Mouse (Mus musculus): Measurements from ENCODE around the gene 4930564D02Rik. TPM values are rescaled to one million over a fixed set of nuclear protein-coding genes. Genes with fewer than 3 reads are reported as not detected.

The 4930564D02Rik gene
- total and polyA plus RNA-seq, 3 experiments, result not detected

DNA sequence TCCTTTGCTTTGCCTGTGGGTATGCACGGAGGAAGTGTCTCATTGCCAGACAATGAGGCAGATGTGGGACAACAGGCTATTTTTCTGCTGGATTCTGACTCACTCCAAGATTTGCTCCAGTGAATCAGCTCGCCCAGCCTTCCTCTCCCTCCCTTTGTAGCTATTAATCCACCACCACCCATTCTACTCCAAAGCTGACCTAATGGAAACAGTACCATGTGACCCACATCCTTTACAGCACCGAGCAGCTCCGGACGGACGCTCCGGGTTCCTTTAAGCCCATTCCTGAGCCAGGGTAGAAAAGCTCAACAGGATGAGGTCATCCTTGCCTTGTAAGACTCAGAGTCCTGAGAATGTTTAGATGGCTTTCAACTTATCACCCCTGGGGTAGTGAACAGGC lies 11.7 kb upstream of the 4930564D02Rik start:
- 0 out of 2 replicates have a peak, but pooled peaks cover 9% of the 10 kb centered on the region for H3K4me1 ChIP-seq (ENCODE audit: insufficient read depth, low read depth, low read length)
- no peak overlapping the region for H3K4me3 ChIP-seq (ENCODE audit: low read depth, low read length)
- ATAC-seq (ENCODE audit: extremely low read depth, insufficient number of reproducible peaks, low FRiP score, poor library complexity, severe bottlenecking), result no peak
- TF ChIP-seq GATA1 (IDR thresholded peaks at IDR 0.05; ENCODE audit: borderline replicate concordance, low read length), result no peak
- H3K9me3 ChIP-seq (replicated peaks), result no peaks in the 10 kb centered on the region
- peaks cover 9% of the 10 kb centered on the region; the same call in 1 of the 2 replicates for H3K27me3 ChIP-seq (ENCODE audit: insufficient read depth, low read length)
- no peak for DNase-seq (ENCODE audit: low spot score)
- no peaks in the 10 kb centered on the region for H3K36me3 ChIP-seq (replicated peaks)

DNA sequence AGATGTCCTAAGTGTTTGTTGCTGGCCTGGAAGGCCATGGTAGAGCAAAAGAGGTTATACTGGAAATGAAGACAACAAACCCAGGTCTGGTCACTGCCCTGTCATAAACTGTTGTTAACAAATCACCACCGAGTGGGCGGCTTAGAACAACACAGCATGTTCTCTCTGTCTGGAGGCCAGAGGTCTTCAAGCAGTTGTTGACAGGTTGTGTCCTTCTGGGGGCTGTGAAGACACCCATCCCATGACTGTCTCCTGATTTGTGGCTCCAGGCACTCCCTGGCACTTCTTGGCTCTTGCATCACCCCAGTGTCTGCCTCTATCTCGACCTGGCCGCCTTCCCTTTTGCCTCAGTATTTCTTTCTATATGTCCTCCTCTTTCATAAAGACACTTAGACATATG lies 11.0 kb upstream of the 4930564D02Rik start:
- TF ChIP-seq GATA2 (IDR thresholded peaks at IDR 0.05; ENCODE audit: borderline replicate concordance, low read depth, low read length) (no peak), POLR2AphosphoS5 (IDR thresholded peaks at IDR 0.05; ENCODE audit: insufficient replicate concordance, low read depth, low read length) (no peak), CTCF (IDR thresholded peaks at IDR 0.05; ENCODE audit: low read depth, low read length) (no peak), GATA1 (IDR thresholded peaks at IDR 0.05; ENCODE audit: borderline replicate concordance, low read length) (no peak), TAL1 (conservative IDR thresholded peaks at IDR 0.05; ENCODE audit: low read depth, low read length) (no peak)
- peaks cover 9% of the 10 kb centered on the region; the same call in 1 of the 2 replicates for H3K27me3 ChIP-seq (ENCODE audit: insufficient read depth, low read length)
- DNase-seq (ENCODE audit: low spot score) (no peak), ATAC-seq (ENCODE audit: extremely low read depth, insufficient number of reproducible peaks, low FRiP score, poor library complexity, severe bottlenecking) (no peak)
- H3K4me3 ChIP-seq (ENCODE audit: low read depth, low read length), result no peak overlapping the region
- H3K36me3 ChIP-seq (replicated peaks), result no peaks in the 10 kb centered on the region
- H3K9me3 ChIP-seq (replicated peaks), result no peaks in the 10 kb centered on the region
- 0 out of 2 replicates have a peak, but pooled peaks cover 9% of the 10 kb centered on the region for H3K4me1 ChIP-seq (ENCODE audit: insufficient read depth, low read depth, low read length)

DNA sequence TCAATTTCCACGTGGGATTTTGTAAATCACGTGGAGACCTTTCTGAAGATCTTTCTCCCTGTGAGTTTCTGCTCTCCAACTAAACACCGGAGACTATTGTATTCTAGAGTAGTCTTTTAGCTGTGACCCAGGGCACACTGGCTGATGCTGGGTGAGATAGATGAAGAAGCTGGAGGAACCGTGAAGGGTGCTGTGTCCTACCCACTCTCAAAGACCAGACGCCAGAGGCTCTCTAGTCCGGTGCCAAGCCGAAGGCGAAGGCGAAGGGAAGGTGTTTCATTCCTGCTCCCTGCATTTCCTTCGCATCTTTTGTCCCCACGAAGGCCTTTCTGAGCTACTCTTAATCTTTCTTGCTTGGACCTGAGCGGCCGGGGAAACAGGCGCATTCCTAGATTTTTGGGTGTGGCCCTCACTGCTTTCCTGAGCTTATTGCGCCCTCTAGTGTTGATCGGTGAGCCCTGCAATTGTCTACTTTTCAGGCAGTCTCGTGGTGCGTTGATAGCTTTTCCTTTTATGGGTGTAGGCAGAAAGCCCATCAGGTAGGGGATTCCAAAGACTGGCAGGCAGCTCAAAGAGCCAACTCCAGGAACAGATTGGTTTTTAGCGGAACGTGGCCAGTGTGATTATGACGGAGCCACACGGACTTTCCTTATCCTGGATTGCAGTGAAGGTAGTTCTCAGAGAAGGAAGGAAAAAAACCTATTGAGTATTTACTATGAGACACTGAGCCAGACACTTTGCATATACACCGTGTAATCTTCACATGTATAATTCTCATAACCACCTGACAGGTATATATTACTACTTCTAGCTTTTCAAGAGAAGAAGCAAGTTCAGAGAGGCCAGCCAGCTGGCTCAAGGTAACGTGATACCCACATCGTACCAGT lies 7.8 kb upstream of the 4930564D02Rik start:
- no peaks in the 10 kb centered on the region for H3K36me3 ChIP-seq (replicated peaks)
- peaks cover 3% of the 10 kb centered on the region; the same call in 1 of the 2 replicates for H3K27me3 ChIP-seq (ENCODE audit: insufficient read depth, low read length)
- no peaks in the 10 kb centered on the region for H3K9me3 ChIP-seq (replicated peaks)
- TF ChIP-seq GATA1 (IDR thresholded peaks at IDR 0.05; ENCODE audit: borderline replicate concordance, low read length), result no peak
- TF ChIP-seq CTCF (IDR thresholded peaks at IDR 0.05; ENCODE audit: low read depth, low read length), result peak; percentile 57; the same call in 1 of the 2 replicates
- H3K4me1 ChIP-seq (ENCODE audit: insufficient read depth, low read depth, low read length), result 0 out of 2 replicates have a peak, but pooled peaks cover 2% of the 10 kb centered on the region
- ATAC-seq (ENCODE audit: extremely low read depth, insufficient number of reproducible peaks, low FRiP score, poor library complexity, severe bottlenecking) (no peak), DNase-seq (ENCODE audit: low spot score) (peak; percentile 9)
- no peak overlapping the region for H3K4me3 ChIP-seq (ENCODE audit: low read depth, low read length)

DNA sequence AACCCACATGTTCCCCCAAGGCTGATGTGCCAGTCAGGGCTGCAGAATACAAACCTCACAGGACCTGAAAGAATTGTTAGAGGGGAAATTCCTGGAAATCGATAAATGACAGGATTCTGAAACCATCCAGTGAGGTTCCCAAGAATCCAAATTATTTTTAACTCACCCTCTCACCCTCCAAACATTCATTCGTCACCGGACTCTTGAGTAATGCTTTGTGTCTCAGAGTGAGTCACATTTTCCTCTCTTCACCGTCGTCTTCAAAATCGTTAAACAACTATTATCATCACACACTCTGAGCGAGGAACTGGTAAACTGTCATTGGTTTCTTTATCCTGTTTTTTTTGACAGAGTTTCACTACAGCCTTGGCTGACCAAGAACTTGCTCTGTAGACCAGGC lies 6.7 kb upstream of the 4930564D02Rik start:
- no peaks in the 10 kb centered on the region for H3K36me3 ChIP-seq (replicated peaks)
- ATAC-seq (ENCODE audit: extremely low read depth, insufficient number of reproducible peaks, low FRiP score, poor library complexity, severe bottlenecking) (no peak), DNase-seq (ENCODE audit: low spot score) (no peak)
- H3K4me1 ChIP-seq (ENCODE audit: insufficient read depth, low read depth, low read length), result 0 out of 2 replicates have a peak, but pooled peaks cover 2% of the 10 kb centered on the region
- peaks cover 5% of the 10 kb centered on the region; the same call in 1 of the 2 replicates for H3K27me3 ChIP-seq (ENCODE audit: insufficient read depth, low read length)
- no peak overlapping the region for H3K4me3 ChIP-seq (ENCODE audit: low read depth, low read length)
- H3K9me3 ChIP-seq (replicated peaks), result no peaks in the 10 kb centered on the region
- no peak for TF ChIP-seq CTCF (IDR thresholded peaks at IDR 0.05; ENCODE audit: low read depth, low read length)

DNA sequence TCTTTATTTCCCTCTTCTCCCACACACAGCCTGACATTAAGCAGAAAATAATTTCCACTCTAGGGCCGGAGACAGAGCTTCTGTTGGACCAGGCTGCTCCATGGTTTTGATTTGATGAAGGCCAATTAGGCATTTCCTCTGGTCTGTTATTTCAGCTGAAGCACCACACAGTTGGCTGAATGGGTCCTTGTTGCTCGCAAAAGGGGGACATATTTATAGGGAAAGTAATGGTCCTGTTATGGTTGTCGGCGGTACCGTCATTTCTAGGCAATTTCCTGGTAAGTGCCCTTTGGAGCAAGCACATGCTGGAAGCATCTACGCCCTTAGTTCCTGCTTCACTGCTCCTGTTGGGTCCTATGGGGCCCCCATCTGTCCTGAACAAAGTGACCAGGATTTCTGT lies 5.7 kb upstream of the 4930564D02Rik start:
- TF ChIP-seq POLR2AphosphoS5 (IDR thresholded peaks at IDR 0.05; ENCODE audit: insufficient replicate concordance, low read depth, low read length), result no peak
- Histone ChIP-seq H3K4me1 (ENCODE audit: insufficient read depth, low read depth, low read length) (0 out of 2 replicates have a peak, but pooled peaks cover 2% of the 10 kb centered on the region), H3K9me3 (replicated peaks) (no peaks in the 10 kb centered on the region), H3K4me3 (ENCODE audit: low read depth, low read length) (no peak overlapping the region), H3K36me3 (replicated peaks) (no peaks in the 10 kb centered on the region), H3K27me3 (ENCODE audit: insufficient read depth, low read length) (peaks cover 7% of the 10 kb centered on the region; the same call in 1 of the 2 replicates)
- no peak for DNase-seq (ENCODE audit: low spot score)
- no peak for ATAC-seq (ENCODE audit: extremely low read depth, insufficient number of reproducible peaks, low FRiP score, poor library complexity, severe bottlenecking)

DNA sequence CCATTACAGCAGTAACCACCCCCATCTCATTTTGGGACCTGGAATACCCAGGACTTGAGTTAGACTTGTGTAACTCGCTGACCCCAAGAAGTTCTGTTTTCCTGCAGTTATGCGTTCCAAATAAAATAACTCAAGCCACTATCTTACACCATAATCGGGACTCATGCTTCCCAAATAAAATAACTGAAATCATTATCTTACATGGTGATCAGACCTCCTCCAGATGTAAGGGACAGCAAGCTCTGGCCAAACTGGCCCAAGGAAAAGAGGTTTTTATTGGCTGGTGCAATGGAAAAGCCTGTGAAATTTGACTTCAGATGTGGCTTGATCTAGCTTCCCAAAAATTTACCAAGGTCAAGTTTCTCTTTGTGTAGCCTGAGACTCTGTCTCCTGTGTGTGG lies 5.1 kb upstream of the 4930564D02Rik start:
- TF ChIP-seq CTCF (IDR thresholded peaks at IDR 0.05; ENCODE audit: low read depth, low read length) (no peak), GATA2 (IDR thresholded peaks at IDR 0.05; ENCODE audit: borderline replicate concordance, low read depth, low read length) (no peak), GATA1 (IDR thresholded peaks at IDR 0.05; ENCODE audit: borderline replicate concordance, low read length) (no peak)
- Histone ChIP-seq H3K9me3 (replicated peaks) (no peaks in the 10 kb centered on the region), H3K4me1 (ENCODE audit: insufficient read depth, low read depth, low read length) (0 out of 2 replicates have a peak, but pooled peaks cover 2% of the 10 kb centered on the region), H3K36me3 (replicated peaks) (no peaks in the 10 kb centered on the region), H3K27me3 (ENCODE audit: insufficient read depth, low read length) (peaks cover 7% of the 10 kb centered on the region; the same call in 1 of the 2 replicates), H3K4me3 (ENCODE audit: low read depth, low read length) (no peak overlapping the region)
- ATAC-seq (ENCODE audit: extremely low read depth, insufficient number of reproducible peaks, low FRiP score, poor library complexity, severe bottlenecking) (no peak), DNase-seq (ENCODE audit: low spot score) (no peak)

DNA sequence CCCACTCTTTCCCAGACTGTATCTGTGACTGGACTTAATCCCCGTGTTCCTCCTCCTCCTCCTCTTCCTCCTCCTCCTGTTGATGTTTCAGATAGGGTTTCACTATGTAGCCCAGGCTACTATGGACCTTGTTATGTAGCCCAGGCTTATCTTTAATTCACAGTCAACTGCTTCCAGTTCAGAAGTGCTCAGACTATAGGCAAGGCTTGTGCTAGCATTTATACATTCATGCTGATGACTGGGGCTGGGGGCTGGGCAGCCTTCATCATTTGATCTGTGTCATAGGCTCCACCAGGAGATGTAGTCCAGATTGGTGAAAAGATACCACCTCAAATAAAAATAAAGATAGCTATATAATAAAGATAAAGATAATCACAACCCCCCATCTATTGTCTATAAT lies 4.7 kb upstream of the 4930564D02Rik start:
- ATAC-seq (ENCODE audit: extremely low read depth, insufficient number of reproducible peaks, low FRiP score, poor library complexity, severe bottlenecking), result no peak

More for the DNA sequence above, 4.7 kb upstream of the 4930564D02Rik start:
- no peak for DNase-seq (ENCODE audit: low spot score)
- no peaks in the 10 kb centered on the region for H3K36me3 ChIP-seq (replicated peaks)
- no peaks in the 10 kb centered on the region for H3K9me3 ChIP-seq (replicated peaks)
- no peak overlapping the region for H3K4me3 ChIP-seq (ENCODE audit: low read depth, low read length)
- 0 out of 2 replicates have a peak, but pooled peaks cover 2% of the 10 kb centered on the region for H3K4me1 ChIP-seq (ENCODE audit: insufficient read depth, low read depth, low read length)
- TF ChIP-seq GATA2 (IDR thresholded peaks at IDR 0.05; ENCODE audit: borderline replicate concordance, low read depth, low read length) (no peak), TAL1 (conservative IDR thresholded peaks at IDR 0.05; ENCODE audit: low read depth, low read length) (no peak), GATA1 (IDR thresholded peaks at IDR 0.05; ENCODE audit: borderline replicate concordance, low read length) (no peak), CTCF (IDR thresholded peaks at IDR 0.05; ENCODE audit: low read depth, low read length) (no peak), POLR2AphosphoS5 (IDR thresholded peaks at IDR 0.05; ENCODE audit: insufficient replicate concordance, low read depth, low read length) (no peak)
- peaks cover 7% of the 10 kb centered on the region; the same call in 1 of the 2 replicates for H3K27me3 ChIP-seq (ENCODE audit: insufficient read depth, low read length)

All from G1E (cell line).